Mouse (Mus musculus) cortical plate, adult 2 months (tissue): ENCODE results near the gene Nceh1.
"Not testable (repeated sequence)": the region's sequence is repeated elsewhere in the genome, so short reads cannot be mapped to it uniquely, and the experiment has no call there.

Experiments
- CTCF ChIP-seq: fragments of 200-500 bp; IDR thresholded peaks from 2 replicates; pipeline ENCODE4 v1.5.1; 2011; ENCODE audit warnings: mild to moderate bottlenecking, control low read depth, low read length; ENCODE audit not compliant: insufficient read depth; ENCODE audit errors: extremely low read depth
- POLR2A ChIP-seq: fragments of 200-500 bp; IDR thresholded peaks from 2 replicates; pipeline ENCODE4 v1.6.1; 2011; ENCODE audit warnings: mild to moderate bottlenecking, low read length, control low read depth; ENCODE audit not compliant: insufficient read depth; ENCODE audit errors: extremely low read depth

GRCm38 (mm10) chr3:27291411-27291810, 108.6 kb downstream of the Nceh1 start:
- not testable (repeated sequence) for TF ChIP-seq POLR2A, CTCF
